Mouse (Mus musculus): Measurements from ENCODE around the gene Rnf7. TPM values are rescaled to one million over a fixed set of nuclear protein-coding genes. Genes with fewer than 3 reads are reported as not detected.

The Rnf7 gene
- polyA plus RNA-seq, 1 experiment from 2014 or later, result 268 TPM

GRCm38 (mm10) chr9:96460117-96460865, 18.2 kb downstream of the Rnf7 start:
- H3K4me3 ChIP-seq (ENCODE audit: low read depth, low read length), result no peak overlapping the region
- H3K4me2 ChIP-seq, result no peak overlapping the region
- WGBS (ENCODE audit: insufficient replicate concordance), result 73% methylated on average over 10 of the region's 10 CpGs
- no peaks in the 10 kb centered on the region for H3K27me3 ChIP-seq (ENCODE audit: control insufficient read depth, insufficient read depth, low read length)
- ATAC-seq (replicated peaks; ENCODE audit: insufficient number of reproducible peaks, low FRiP score, low TSS enrichment), result no peak
- peaks cover 8% of the 10 kb centered on the region for H3K36me3 ChIP-seq (ENCODE audit: control insufficient read depth, insufficient read depth, low read length)
- H3K4me1 ChIP-seq (ENCODE audit: control insufficient read depth, insufficient read depth, low read length), result no peaks in the 10 kb centered on the region
- H3K9me3 ChIP-seq (replicated peaks; ENCODE audit: control insufficient read depth, low read length), result peaks cover 8% of the 10 kb centered on the region; the same call in 1 of the 2 replicates
- H3K9ac ChIP-seq (ENCODE audit: low read depth, low read length), result no peak overlapping the region
- no peak overlapping the region for H3K27ac ChIP-seq (ENCODE audit: low read depth, low read length)

GRCm38 (mm10) chr9:96455618-96456017, 22.9 kb downstream of the Rnf7 start:
- Histone ChIP-seq H3K4me1 (ENCODE audit: control insufficient read depth, insufficient read depth, low read length) (peaks cover 7% of the 10 kb centered on the region; the same call in 1 of the 2 replicates), H3K9me3 (replicated peaks; ENCODE audit: control insufficient read depth, low read length) (no peaks in the 10 kb centered on the region), H3K36me3 (ENCODE audit: control insufficient read depth, insufficient read depth, low read length) (no peaks in the 10 kb centered on the region), H3K9ac (ENCODE audit: low read depth, low read length) (no peak overlapping the region), H3K27ac (ENCODE audit: low read depth, low read length) (no peak overlapping the region), H3K27me3 (ENCODE audit: control insufficient read depth, insufficient read depth, low read length) (no peaks in the 10 kb centered on the region), H3K4me3 (ENCODE audit: low read depth, low read length) (no peak overlapping the region), H3K4me2 (no peak overlapping the region)
- no peak for ATAC-seq (replicated peaks; ENCODE audit: insufficient number of reproducible peaks, low FRiP score, low TSS enrichment)
- 74% methylated on average over 8 of the region's 8 CpGs for WGBS (ENCODE audit: insufficient replicate concordance)

DNA sequence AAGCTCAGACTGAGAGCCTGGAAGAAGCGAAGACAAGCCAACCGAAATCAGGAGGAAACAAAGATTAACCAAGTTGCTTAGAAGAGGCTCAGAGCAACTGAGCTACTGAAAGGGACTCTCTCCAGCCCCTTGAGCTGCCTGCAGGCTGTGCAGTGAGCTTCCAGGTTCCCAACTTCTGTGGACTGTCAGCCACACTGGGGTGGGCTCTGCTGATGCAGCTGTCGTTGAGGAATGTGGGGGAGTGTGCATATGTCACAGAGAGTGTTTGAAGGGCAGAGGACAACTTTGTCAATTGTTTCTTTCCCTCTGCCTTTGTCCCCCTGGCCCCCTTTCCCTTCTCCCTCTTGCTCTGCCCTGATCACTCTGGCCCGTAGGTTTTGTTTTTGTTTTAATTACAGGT, 25.5 kb downstream of the Rnf7 start:
- Histone ChIP-seq H3K36me3 (ENCODE audit: control insufficient read depth, insufficient read depth, low read length) (no peaks in the 10 kb centered on the region), H3K4me3 (ENCODE audit: low read depth, low read length) (no peak overlapping the region), H3K4me1 (ENCODE audit: control insufficient read depth, insufficient read depth, low read length) (peaks cover 7% of the 10 kb centered on the region; the same call in 1 of the 2 replicates), H3K27me3 (ENCODE audit: control insufficient read depth, insufficient read depth, low read length) (no peaks in the 10 kb centered on the region), H3K4me2 (no peak overlapping the region), H3K9ac (ENCODE audit: low read depth, low read length) (no peak overlapping the region), H3K27ac (ENCODE audit: low read depth, low read length) (no peak overlapping the region), H3K9me3 (replicated peaks; ENCODE audit: control insufficient read depth, low read length) (no peaks in the 10 kb centered on the region)
- no peak for ATAC-seq (replicated peaks; ENCODE audit: insufficient number of reproducible peaks, low FRiP score, low TSS enrichment)
- WGBS (ENCODE audit: insufficient replicate concordance), result 67% methylated on average over 4 of the region's 4 CpGs

DNA sequence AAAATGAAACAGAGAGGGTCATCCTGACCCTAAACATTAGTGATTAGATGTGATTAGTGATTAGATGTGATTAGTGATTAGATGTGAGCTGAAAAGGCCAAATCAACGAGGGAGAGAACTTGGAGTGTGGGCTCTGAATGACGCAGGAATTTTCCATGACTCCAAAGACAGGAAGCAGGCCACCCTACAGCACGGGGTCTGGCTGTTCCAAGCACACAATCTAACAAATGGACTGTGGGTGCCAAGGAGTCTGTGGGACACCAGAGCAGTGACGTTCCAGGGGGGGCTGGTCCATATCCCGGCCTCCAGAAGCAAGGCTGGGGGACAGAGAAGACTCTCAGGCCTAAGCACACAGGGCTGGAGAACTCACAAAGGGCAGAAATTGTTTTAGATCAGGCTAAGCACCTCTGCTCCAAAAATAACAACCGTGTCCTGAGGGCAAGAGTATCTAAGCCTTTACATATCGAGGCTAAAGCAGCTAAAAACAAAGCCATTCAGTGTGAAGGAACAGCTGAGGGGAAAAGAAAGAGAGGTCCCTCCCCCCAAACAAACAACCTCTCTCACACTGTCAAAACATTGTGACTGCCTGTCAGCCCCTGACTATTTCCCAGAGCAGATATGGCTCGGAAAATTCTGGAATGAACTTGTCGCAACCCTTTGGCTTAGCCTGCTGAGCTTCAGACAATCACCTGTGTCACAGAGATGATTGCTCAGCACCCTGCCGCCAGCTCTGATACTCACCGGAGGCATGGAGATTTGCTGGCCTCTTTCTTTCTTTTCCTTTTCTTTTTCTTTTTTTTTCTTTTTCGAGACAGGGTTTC, 27.4 kb downstream of the Rnf7 start:
- no peak overlapping the region for H3K4me3 ChIP-seq (ENCODE audit: low read depth, low read length)
- H3K36me3 ChIP-seq (ENCODE audit: control insufficient read depth, insufficient read depth, low read length), result no peaks in the 10 kb centered on the region
- ATAC-seq (replicated peaks; ENCODE audit: insufficient number of reproducible peaks, low FRiP score, low TSS enrichment), result peak; percentile 78
- WGBS (ENCODE audit: insufficient replicate concordance), result 32% methylated on average over 12 of the region's 12 CpGs
- H3K9me3 ChIP-seq (replicated peaks; ENCODE audit: control insufficient read depth, low read length), result no peaks in the 10 kb centered on the region
- H3K4me1 ChIP-seq (ENCODE audit: control insufficient read depth, insufficient read depth, low read length), result peaks cover 7% of the 10 kb centered on the region; the same call in 1 of the 2 replicates
- H3K9ac ChIP-seq (ENCODE audit: low read depth, low read length), result 0 out of 2 replicates have a peak overlapping the region, but pooled peaks have one; percentile 34
- peak overlapping the region; percentile 81 for H3K27ac ChIP-seq (ENCODE audit: low read depth, low read length)
- no peaks in the 10 kb centered on the region for H3K27me3 ChIP-seq (ENCODE audit: control insufficient read depth, insufficient read depth, low read length)
- peak overlapping the region; percentile 32; the same call in 1 of the 2 replicates for H3K4me2 ChIP-seq

- ATAC-seq (replicated peaks; ENCODE audit: insufficient number of reproducible peaks, low FRiP score, low TSS enrichment), result no peak
- Histone ChIP-seq H3K4me2 (no peak overlapping the region), H3K9ac (ENCODE audit: low read depth, low read length) (no peak overlapping the region), H3K4me1 (ENCODE audit: control insufficient read depth, insufficient read depth, low read length) (peaks cover 7% of the 10 kb centered on the region; the same call in 1 of the 2 replicates), H3K4me3 (ENCODE audit: low read depth, low read length) (no peak overlapping the region), H3K27me3 (ENCODE audit: control insufficient read depth, insufficient read depth, low read length) (no peaks in the 10 kb centered on the region), H3K27ac (ENCODE audit: low read depth, low read length) (no peak overlapping the region), H3K9me3 (replicated peaks; ENCODE audit: control insufficient read depth, low read length) (no peaks in the 10 kb centered on the region), H3K36me3 (ENCODE audit: control insufficient read depth, insufficient read depth, low read length) (no peaks in the 10 kb centered on the region)
- 88% methylated on average over 9 of the region's 9 CpGs for WGBS (ENCODE audit: insufficient replicate concordance)
These were observed 29.0 kb downstream of the Rnf7 start for GRCm38 (mm10) chr9:96449514-96449913.

- Histone ChIP-seq H3K4me2 (no peak overlapping the region), H3K9ac (ENCODE audit: low read depth, low read length) (no peak overlapping the region), H3K27ac (ENCODE audit: low read depth, low read length) (no peak overlapping the region), H3K4me1 (ENCODE audit: control insufficient read depth, insufficient read depth, low read length) (no peaks in the 10 kb centered on the region), H3K9me3 (replicated peaks; ENCODE audit: control insufficient read depth, low read length) (no peaks in the 10 kb centered on the region), H3K36me3 (ENCODE audit: control insufficient read depth, insufficient read depth, low read length) (no peaks in the 10 kb centered on the region), H3K4me3 (ENCODE audit: low read depth, low read length) (no peak overlapping the region), H3K27me3 (ENCODE audit: control insufficient read depth, insufficient read depth, low read length) (no peaks in the 10 kb centered on the region)
- ATAC-seq (replicated peaks; ENCODE audit: insufficient number of reproducible peaks, low FRiP score, low TSS enrichment), result no peak
- 55% methylated on average over 4 of the region's 4 CpGs for WGBS (ENCODE audit: insufficient replicate concordance)
These were observed 33.1 kb downstream of the Rnf7 start for GRCm38 (mm10) chr9:96445351-96445750.

- no peaks in the 10 kb centered on the region for H3K9me3 ChIP-seq (replicated peaks; ENCODE audit: control insufficient read depth, low read length)
- 19% methylated on average over 10 of the region's 10 CpGs for WGBS (ENCODE audit: insufficient replicate concordance)
- no peaks in the 10 kb centered on the region for H3K27me3 ChIP-seq (ENCODE audit: control insufficient read depth, insufficient read depth, low read length)
- peaks cover 11% of the 10 kb centered on the region for H3K4me1 ChIP-seq (ENCODE audit: control insufficient read depth, insufficient read depth, low read length)
- H3K9ac ChIP-seq (ENCODE audit: low read depth, low read length), result no peak overlapping the region
- no peak overlapping the region for H3K27ac ChIP-seq (ENCODE audit: low read depth, low read length)
- H3K36me3 ChIP-seq (ENCODE audit: control insufficient read depth, insufficient read depth, low read length), result no peaks in the 10 kb centered on the region
- ATAC-seq (replicated peaks; ENCODE audit: insufficient number of reproducible peaks, low FRiP score, low TSS enrichment), result no peak
- H3K4me3 ChIP-seq (ENCODE audit: low read depth, low read length), result no peak overlapping the region
- no peak overlapping the region for H3K4me2 ChIP-seq
These were observed 36.4 kb downstream of the Rnf7 start for GRCm38 (mm10) chr9:96442081-96442480.

DNA sequence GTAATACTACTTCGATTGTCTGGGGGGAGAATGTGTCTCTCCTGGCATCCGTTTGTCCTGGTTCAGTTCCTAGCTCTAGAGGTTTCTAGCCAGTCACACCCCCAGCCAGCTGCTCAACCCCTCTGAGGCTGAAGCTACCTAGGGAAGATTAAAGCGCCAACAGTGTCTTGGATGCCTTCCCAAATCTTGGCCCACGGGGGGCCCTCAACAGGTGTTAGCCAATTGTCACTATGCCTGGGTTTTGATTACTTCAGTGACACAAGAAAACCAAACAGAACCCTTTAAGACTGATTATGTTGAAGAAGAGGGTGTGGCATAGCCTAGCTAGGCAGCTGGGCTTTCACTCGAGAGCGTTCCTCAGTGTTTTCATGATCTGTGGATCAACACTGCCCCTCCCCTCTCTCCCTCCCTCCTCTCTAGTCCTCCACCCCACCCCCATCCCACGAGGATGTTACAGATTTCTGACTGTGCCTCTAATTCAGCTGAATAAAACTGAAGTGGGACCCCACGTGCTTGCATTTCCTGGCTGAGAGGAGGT, 40.1 kb downstream of the Rnf7 start:
- no peaks in the 10 kb centered on the region for H3K36me3 ChIP-seq (ENCODE audit: control insufficient read depth, insufficient read depth, low read length)
- H3K4me1 ChIP-seq (ENCODE audit: control insufficient read depth, insufficient read depth, low read length), result peaks cover 31% of the 10 kb centered on the region
- H3K9ac ChIP-seq (ENCODE audit: low read depth, low read length), result peak overlapping the region; percentile 82
- H3K27ac ChIP-seq (ENCODE audit: low read depth, low read length), result peak overlapping the region; percentile 89
- peak overlapping the region; percentile 83 for H3K4me2 ChIP-seq
- WGBS (ENCODE audit: insufficient replicate concordance), result 6% methylated on average over 8 of the region's 8 CpGs
- H3K27me3 ChIP-seq (ENCODE audit: control insufficient read depth, insufficient read depth, low read length), result no peaks in the 10 kb centered on the region
- no peaks in the 10 kb centered on the region for H3K9me3 ChIP-seq (replicated peaks; ENCODE audit: control insufficient read depth, low read length)
- peak overlapping the region; percentile 51 for H3K4me3 ChIP-seq (ENCODE audit: low read depth, low read length)
- ATAC-seq (replicated peaks; ENCODE audit: insufficient number of reproducible peaks, low FRiP score, low TSS enrichment), result 0 out of 2 replicates have a peak, but pooled peaks have one; percentile 4

Measured in heart, embryonic 11.5 days (tissue).